Mouse (Mus musculus): ENCODE data around the gene Alox12b. TPM values are rescaled to one million over a fixed set of nuclear protein-coding genes. Genes with fewer than 3 reads are reported as not detected.

Alox12b gene
- total RNA-seq, 1 experiment from 2014 or later = not detected

Other genes starting within 250 kb of the Alox12b start
- gene Odf4, start 229.9 kb upstream of the Alox12b start, total RNA-seq (2017) = not detected in 2 replicates
- 0.14 and 1.1 TPM in 2 replicates for gene Arhgef15, start 199.5 kb upstream of the Alox12b start, total RNA-seq (2017)
- gene Slc25a35, start 188.9 kb upstream of the Alox12b start, total RNA-seq (2017) = 1.4 and 2.1 TPM in 2 replicates
- gene Rangrf, start 181.8 kb upstream of the Alox12b start, total RNA-seq (2017) = 36.7 and 39.4 TPM in 2 replicates
- 50.5 and 57.2 TPM in 2 replicates for gene Pfas, start 148.5 kb upstream of the Alox12b start, total RNA-seq (2017)
- gene Ctc1, start 141.1 kb upstream of the Alox12b start, total RNA-seq (2017) = 18.0 and 30.8 TPM in 2 replicates
- gene Aurkb, start 111.3 kb upstream of the Alox12b start, total RNA-seq (2017) = 89.5 and 121 TPM in 2 replicates
- 4.5 and 5.4 TPM in 2 replicates for gene Borcs6, start 97.3 kb upstream of the Alox12b start, total RNA-seq (2017)
- gene Tmem107, start 86.2 kb upstream of the Alox12b start, total RNA-seq (2017) = 23.2 and 26.3 TPM in 2 replicates
- 7.1 and 10.0 TPM in 2 replicates for gene Vamp2, start 68.5 kb upstream of the Alox12b start, total RNA-seq (2017)
- gene Per1, start 61.8 kb upstream of the Alox12b start, total RNA-seq (2017) = 9.3 and 16.9 TPM in 2 replicates
- not detected in 2 replicates for gene Hes7, start 36.6 kb upstream of the Alox12b start, total RNA-seq (2017)
- not detected in 2 replicates for gene 9130213A22Rik, start 34.4 kb upstream of the Alox12b start, total RNA-seq (2017)
- gene Aloxe3, start 31.1 kb upstream of the Alox12b start, total RNA-seq (2017) = 6.9 TPM in 1 of 2 replicates, not detected in the other
- gene Alox8, start 40.9 kb downstream of the Alox12b start, total RNA-seq (2017) = not detected in 2 replicates
- 0.14 TPM in 1 of 2 replicates, not detected in the other for gene Gucy2e, start 80.0 kb downstream of the Alox12b start, total RNA-seq (2017)
- 20.3 and 26.5 TPM in 2 replicates for gene Cntrob, start 166.8 kb downstream of the Alox12b start, total RNA-seq (2017)
- 75.4 and 87.8 TPM in 2 replicates for gene Trappc1, start 167.0 kb downstream of the Alox12b start, total RNA-seq (2017)
- 0.05 TPM in 1 of 2 replicates, not detected in the other for gene Kcnab3, start 169.3 kb downstream of the Alox12b start, total RNA-seq (2017)
- gene Rnf227, start 183.5 kb downstream of the Alox12b start, total RNA-seq (2017) = 8.3 and 9.0 TPM in 2 replicates
- gene Chd3, start 212.4 kb downstream of the Alox12b start, total RNA-seq (2017) = 64.5 and 68.0 TPM in 2 replicates
- 181 and 216 TPM in 2 replicates for gene Naa38, start 238.5 kb downstream of the Alox12b start, total RNA-seq (2017)
- 35.5 and 37.6 TPM in 2 replicates for gene Cyb5d1, start 238.6 kb downstream of the Alox12b start, total RNA-seq (2017)
- gene Tmem88, start 241.2 kb downstream of the Alox12b start, total RNA-seq (2017) = 0.46 TPM in 1 of 2 replicates, not detected in the other

Measured in common myeloid progenitor, adult 5-6 weeks (primary cell).